24 mouse cellular contexts compared by ENCODE assay signal in the genomic region with DNA sequence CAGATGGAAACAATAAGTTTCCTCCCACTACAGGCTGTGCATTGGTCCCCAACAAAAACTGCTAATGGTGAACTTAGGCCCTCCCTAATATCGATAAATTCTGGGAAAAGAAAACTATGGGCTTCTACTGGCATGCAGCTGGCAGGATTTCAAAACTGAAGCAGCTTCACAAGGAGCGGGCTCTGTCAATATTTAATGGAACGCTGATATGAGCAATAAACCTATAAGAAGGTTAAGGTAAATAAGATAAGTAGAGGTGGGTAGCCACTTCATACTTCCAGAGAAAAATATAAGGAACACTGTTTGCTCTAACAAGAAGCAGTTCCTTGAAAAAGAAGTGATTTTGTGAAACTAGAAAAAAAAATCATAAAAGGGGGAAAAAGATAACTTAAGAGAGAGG. TPM values are rescaled to one million over a fixed set of nuclear protein-coding genes. Genes with fewer than 3 reads are reported as not detected.
"Had no signal": no experiment of that assay in that cellular context is flagged by ENCODE, and none has a peak within 500 bp of the region (broad histone marks: within the 10 kb centered on the region; RNA-seq: fewer than 3 reads in every experiment).

No protein-coding gene starts in this region.

- ATAC-seq: hindbrain, postnatal 0 days; inflammation-experienced regulatory T-cells, adult 6 months; liver, embryonic 12.5 days had no signal

- H3K4me2 ChIP-seq: hindbrain, embryonic 14.5 days; limb, embryonic 12.5 days; limb, embryonic 15.5 days; liver, embryonic 12.5 days; liver, embryonic 15.5 days; midbrain, embryonic 11.5 days; neural tube, embryonic 12.5 days; neural tube, embryonic 15.5 days had no signal

- DNase-seq: kidney, adult 18-20 months; kidney, adult 9 months; kidney, postnatal 14 days; kidney, postnatal 4 days; left cerebral cortex, postnatal 4 days; midbrain, embryonic 14.5 days; right cerebral cortex, adult 18-20 months; right cerebral cortex, postnatal 25 days; spleen, adult 18-20 months; thymus, adult 18-20 months; thymus, postnatal 36 days had no signal

- H3K9ac ChIP-seq: hindbrain, embryonic 14.5 days; limb, embryonic 12.5 days; limb, embryonic 15.5 days; liver, embryonic 12.5 days; liver, embryonic 15.5 days; neural tube, embryonic 12.5 days; neural tube, embryonic 15.5 days had no signal

- H3K4me1 ChIP-seq: limb, embryonic 12.5 days; limb, embryonic 15.5 days; liver, embryonic 12.5 days; liver, embryonic 15.5 days; neural tube, embryonic 12.5 days; neural tube, embryonic 15.5 days had no signal

- H3K27ac ChIP-seq: hindbrain, embryonic 14.5 days; hindbrain, postnatal 0 days; limb, embryonic 12.5 days; limb, embryonic 15.5 days; liver, embryonic 12.5 days; liver, embryonic 15.5 days; neural tube, embryonic 12.5 days; neural tube, embryonic 15.5 days had no signal

- H3K9me3 ChIP-seq: limb, embryonic 12.5 days; limb, embryonic 15.5 days; liver, embryonic 12.5 days; liver, embryonic 15.5 days; neural tube, embryonic 12.5 days; neural tube, embryonic 15.5 days had no signal

- H3K27me3 ChIP-seq: limb, embryonic 12.5 days; limb, embryonic 15.5 days; liver, embryonic 12.5 days; liver, embryonic 15.5 days; neural tube, embryonic 12.5 days; neural tube, embryonic 15.5 days had no signal

- H3K4me3 ChIP-seq: limb, embryonic 12.5 days; limb, embryonic 15.5 days; liver, embryonic 12.5 days; liver, embryonic 15.5 days; neural tube, embryonic 12.5 days; neural tube, embryonic 15.5 days had no signal

- H3K36me3 ChIP-seq: limb, embryonic 12.5 days; limb, embryonic 15.5 days; liver, embryonic 12.5 days; liver, embryonic 15.5 days; neural tube, embryonic 12.5 days; neural tube, embryonic 15.5 days had no signal

RNA-seq across cellular contexts. Expression of a gene that starts 9.8 kb away (rescaled TPM):
- polyA plus RNA-seq: hindbrain, embryonic 14.5 days; hindbrain, postnatal 0 days; inflammation-experienced regulatory T-cells, adult 6 months; kidney, embryonic 16.5 days; limb, embryonic 12.5 days; limb, embryonic 15.5 days; liver, embryonic 12.5 days; liver, embryonic 15.5 days; midbrain, embryonic 11.5 days; midbrain, embryonic 14.5 days; neural tube, embryonic 12.5 days; neural tube, embryonic 15.5 days; testis, adult 2 months; urinary bladder, adult 2 months had no signal

RNA-seq across cellular contexts. Expression of a gene that starts 15.9 kb away (rescaled TPM):
- polyA plus RNA-seq: hindbrain, embryonic 14.5 days; hindbrain, postnatal 0 days; inflammation-experienced regulatory T-cells, adult 6 months; limb, embryonic 12.5 days; limb, embryonic 15.5 days; liver, embryonic 12.5 days; liver, embryonic 15.5 days; midbrain, embryonic 11.5 days; midbrain, embryonic 14.5 days; neural tube, embryonic 12.5 days; neural tube, embryonic 15.5 days had no signal

RNA-seq across cellular contexts. Expression of a gene that starts 45.9 kb away (rescaled TPM):
- polyA plus RNA-seq: inflammation-experienced regulatory T-cells, adult 6 months; limb, embryonic 12.5 days; midbrain, embryonic 11.5 days; testis, adult 2 months had no signal

RNA-seq across cellular contexts. Expression of a gene that starts 54.7 kb away (rescaled TPM):
- polyA plus RNA-seq: hindbrain, postnatal 0 days; kidney, embryonic 16.5 days; limb, embryonic 12.5 days; liver, embryonic 12.5 days; liver, embryonic 15.5 days; midbrain, embryonic 11.5 days; midbrain, embryonic 14.5 days; neural tube, embryonic 12.5 days had no signal
